Comparison of ENCODE assay signal across 9 mouse cellular contexts in the genomic region with DNA sequence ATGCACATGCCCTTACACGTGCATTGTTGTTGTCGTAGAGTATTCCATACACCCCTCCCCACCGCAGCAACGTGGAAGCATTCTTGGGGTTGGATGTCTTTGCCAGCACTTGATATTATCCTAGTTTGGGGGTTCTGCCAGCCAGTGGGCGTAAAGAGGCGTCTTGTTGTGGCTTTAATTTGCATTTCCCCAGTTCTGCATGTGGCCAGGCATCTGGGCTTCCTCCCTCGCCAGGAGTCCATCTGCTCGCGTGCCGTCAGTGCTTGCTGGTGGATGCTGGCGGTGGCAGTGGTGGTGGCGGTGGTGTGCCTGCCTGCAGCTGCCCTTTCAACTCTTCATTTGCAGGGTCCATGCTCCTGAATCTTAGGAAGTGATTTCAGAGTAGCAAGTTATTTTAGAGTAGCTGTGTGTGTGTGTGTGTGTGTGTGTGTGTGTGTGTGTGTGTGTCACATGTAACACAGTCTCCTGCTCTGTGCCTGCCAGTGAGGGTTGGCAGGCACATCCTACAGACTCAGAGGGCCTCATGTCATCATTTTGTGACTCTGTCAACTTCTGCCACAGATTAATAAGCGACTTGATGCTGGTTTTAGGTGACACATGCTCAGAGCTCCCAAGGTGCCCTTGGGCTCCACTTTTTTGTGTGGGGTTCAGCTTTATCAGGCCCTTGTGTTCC. TPM values are rescaled to one million over a fixed set of nuclear protein-coding genes. Genes with fewer than 3 reads are reported as not detected.
DNase-seq lines count a peak whose midpoint lies in the region; ATAC-seq and TF ChIP-seq lines count a peak whose summit lies in the region.
"Had no signal": no experiment of that assay in that cellular context is flagged by ENCODE, and none has a peak within 500 bp of the region (broad histone marks: within the 10 kb centered on the region; RNA-seq: fewer than 3 reads in every experiment).

No protein-coding gene starts in this region.

- ATAC-seq in midbrain, embryonic 14.5 days (ENCODE audit: low FRiP score, low TSS enrichment): no peak
- no peak for ATAC-seq in intestine, postnatal 0 days

- DNase-seq in midbrain, embryonic 14.5 days: peak; percentile 33
- no peak for DNase-seq in midbrain, embryonic 10.5 days (ENCODE audit: low spot score)
- peak; percentile 85 to 92 for DNase-seq in frontal cortex, adult 2 months (ENCODE audit: extremely low spot score in 1 of 2, low spot score in 1 of 2)
- peak; percentile 76 for DNase-seq in left cerebral cortex, adult 11 months (ENCODE audit: low spot score)
- peak; percentile 91 for DNase-seq in telencephalon, adult 2 months (ENCODE audit: low read depth, low spot score)
- DNase-seq in kidney, adult 18-20 months: no peak
- DNase-seq: kidney, adult 2 months had no signal

- H3K36me3 ChIP-seq in midbrain, embryonic 14.5 days (ENCODE audit: control insufficient read depth, insufficient read depth, low read length): no peaks in the 10 kb centered on the region
- no peaks in the 10 kb centered on the region for H3K36me3 ChIP-seq in midbrain, embryonic 10.5 days
- H3K36me3 ChIP-seq in intestine, postnatal 0 days (ENCODE audit: control insufficient read depth, insufficient read depth): no peaks in the 10 kb centered on the region
- H3K36me3 ChIP-seq: stomach, embryonic 15.5 days had no signal

- no peaks in the 10 kb centered on the region for H3K9me3 ChIP-seq in midbrain, embryonic 14.5 days (ENCODE audit: control insufficient read depth, low read length)
- H3K9me3 ChIP-seq in midbrain, embryonic 10.5 days (replicated peaks): no peaks in the 10 kb centered on the region
- no peaks in the 10 kb centered on the region for H3K9me3 ChIP-seq in intestine, postnatal 0 days (ENCODE audit: control insufficient read depth)
- H3K9me3 ChIP-seq: stomach, embryonic 15.5 days had no signal

- TF ChIP-seq CTCF in intestine, postnatal 0 days (IDR thresholded peaks at IDR 0.05; ENCODE audit: low read depth): no peak

- no peaks in the 10 kb centered on the region for H3K27me3 ChIP-seq in midbrain, embryonic 14.5 days (ENCODE audit: control insufficient read depth, insufficient read depth, low read length)
- no peaks in the 10 kb centered on the region for H3K27me3 ChIP-seq in midbrain, embryonic 10.5 days (ENCODE audit: low read depth, poor library complexity, severe bottlenecking)
- no peaks in the 10 kb centered on the region for H3K27me3 ChIP-seq in intestine, postnatal 0 days (replicated peaks; ENCODE audit: control insufficient read depth, insufficient read depth, low read length)
- H3K27me3 ChIP-seq: stomach, embryonic 15.5 days had no signal

- no peak overlapping the region for H3K9ac ChIP-seq in midbrain, embryonic 14.5 days (replicated peaks; ENCODE audit: low read length)
- H3K9ac ChIP-seq in intestine, postnatal 0 days (ENCODE audit: low read depth, low read length): no peak overlapping the region
- H3K9ac ChIP-seq: stomach, embryonic 15.5 days had no signal

- WGBS in midbrain, embryonic 14.5 days: 63% methylated on average over 13 of the region's 13 CpGs
- 80% methylated on average over 13 of the region's 13 CpGs for WGBS in midbrain, embryonic 10.5 days
- WGBS in intestine, postnatal 0 days: 72% methylated on average over 13 of the region's 13 CpGs

- H3K4me2 ChIP-seq in midbrain, embryonic 14.5 days (ENCODE audit: low read length): no peak overlapping the region
- H3K4me2 ChIP-seq in intestine, postnatal 0 days (replicated peaks; ENCODE audit: low read depth): no peak overlapping the region
- H3K4me2 ChIP-seq: stomach, embryonic 15.5 days had no signal

- no peak overlapping the region for H3K4me3 ChIP-seq in midbrain, embryonic 14.5 days (replicated peaks; ENCODE audit: low read depth, low read length)
- no peak overlapping the region for H3K4me3 ChIP-seq in midbrain, embryonic 10.5 days
- H3K4me3 ChIP-seq in intestine, postnatal 0 days (ENCODE audit: low read depth, low read length): no peak overlapping the region
- H3K4me3 ChIP-seq: stomach, embryonic 15.5 days had no signal

- 0 out of 2 replicates have a peak, but pooled peaks cover 4% of the 10 kb centered on the region for H3K4me1 ChIP-seq in midbrain, embryonic 14.5 days (ENCODE audit: control insufficient read depth, insufficient read depth, low read length)
- H3K4me1 ChIP-seq in midbrain, embryonic 10.5 days: peaks cover 19% of the 10 kb centered on the region
- H3K4me1 ChIP-seq in intestine, postnatal 0 days (replicated peaks; ENCODE audit: control insufficient read depth, insufficient read depth, low read length): no peaks in the 10 kb centered on the region
- H3K4me1 ChIP-seq: stomach, embryonic 15.5 days had no signal

- H3K27ac ChIP-seq in midbrain, embryonic 14.5 days (replicated peaks; ENCODE audit: low read depth, low read length): no peak overlapping the region
- no peak overlapping the region for H3K27ac ChIP-seq in midbrain, embryonic 10.5 days (replicated peaks)
- no peak overlapping the region for H3K27ac ChIP-seq in intestine, postnatal 0 days (ENCODE audit: low read depth, low read length)
- H3K27ac ChIP-seq: stomach, embryonic 15.5 days had no signal

RNA-seq across cellular contexts. Expression of a gene that starts 32.1 kb away (rescaled TPM):
- 132 and 136 TPM in 2 replicates for polyA plus RNA-seq in midbrain, embryonic 14.5 days (2014; fragmentation: Nextera tagmentation; extraction: Ambion mirVana)
- 84.5 and 105 TPM in 2 replicates for polyA plus RNA-seq in midbrain, embryonic 10.5 days (2016; fragmentation: Nextera tagmentation; extraction: Ambion mirVana)
- 120 and 124 TPM in 2 replicates for polyA plus RNA-seq in frontal cortex, adult 2 months (2012; rRNA removed)
- polyA plus RNA-seq in intestine, postnatal 0 days (2015; fragmentation: Nextera tagmentation; extraction: Ambion mirVana): 47.7 and 50.6 TPM in 2 replicates

Comparison
In these comparisons a context has a peak if more than half of its experiments do, and no peak if none do; other contexts are left out.
1. DNase-seq: peak in midbrain, embryonic 14.5 days (single experiment), frontal cortex, adult 2 months (2 of 2), left cerebral cortex, adult 11 months (single experiment) and telencephalon, adult 2 months (single experiment); none in midbrain, embryonic 10.5 days (single experiment) and kidney, adult 18-20 months (single experiment).